Mouse (Mus musculus) cerebellum, adult (tissue): ENCODE measurements around the gene Ntn4.
"Not testable (repeated sequence)": the region's sequence is repeated elsewhere in the genome, so short reads cannot be mapped to it uniquely, and the experiment has no call there.

Source experiments
- ATAC-seq: cut with Nextera tagmentation; 2 replicates; pipeline ENCODE4 v1.9.2; 2017; ENCODE audit warnings: mild to moderate bottlenecking, moderate library complexity, mixed read lengths; ENCODE audit not compliant: insufficient number of reproducible peaks, low FRiP score, low TSS enrichment

Ntn4 gene

DNA sequence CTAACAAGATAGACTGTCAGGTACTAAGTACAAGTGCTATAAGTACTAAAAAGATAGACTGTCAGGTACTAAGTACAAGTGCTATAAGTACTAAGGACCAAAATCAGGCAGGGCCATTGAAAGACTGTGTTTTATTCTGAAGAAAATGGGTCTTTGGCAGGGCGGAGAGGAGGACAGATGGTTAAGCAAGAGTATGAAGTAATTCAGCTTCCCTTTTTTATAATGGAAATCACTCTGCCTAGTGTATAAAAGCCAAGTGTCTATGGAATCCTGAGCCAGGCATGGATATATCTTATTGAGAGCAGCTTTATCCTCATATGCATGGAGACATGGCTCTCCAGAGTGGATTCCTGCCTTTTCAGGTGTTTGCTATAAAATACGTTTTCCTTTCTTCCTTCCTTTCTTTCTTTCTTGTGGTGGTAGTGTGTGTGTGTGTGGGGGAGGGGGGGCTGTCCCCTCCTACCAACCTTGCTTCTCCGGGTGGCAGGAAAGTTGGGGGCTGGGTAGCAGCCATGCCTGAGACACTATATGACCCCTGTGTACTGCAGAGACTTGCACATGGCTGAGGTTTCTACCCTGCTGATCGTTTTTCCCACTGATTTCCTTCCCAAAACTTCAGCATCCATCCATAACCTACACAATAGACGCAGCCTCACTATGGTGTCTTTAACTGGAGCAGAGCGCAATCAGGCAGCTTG is 40.3 kb downstream of the Ntn4 start:
- peak; percentile 70 for ATAC-seq

DNA sequence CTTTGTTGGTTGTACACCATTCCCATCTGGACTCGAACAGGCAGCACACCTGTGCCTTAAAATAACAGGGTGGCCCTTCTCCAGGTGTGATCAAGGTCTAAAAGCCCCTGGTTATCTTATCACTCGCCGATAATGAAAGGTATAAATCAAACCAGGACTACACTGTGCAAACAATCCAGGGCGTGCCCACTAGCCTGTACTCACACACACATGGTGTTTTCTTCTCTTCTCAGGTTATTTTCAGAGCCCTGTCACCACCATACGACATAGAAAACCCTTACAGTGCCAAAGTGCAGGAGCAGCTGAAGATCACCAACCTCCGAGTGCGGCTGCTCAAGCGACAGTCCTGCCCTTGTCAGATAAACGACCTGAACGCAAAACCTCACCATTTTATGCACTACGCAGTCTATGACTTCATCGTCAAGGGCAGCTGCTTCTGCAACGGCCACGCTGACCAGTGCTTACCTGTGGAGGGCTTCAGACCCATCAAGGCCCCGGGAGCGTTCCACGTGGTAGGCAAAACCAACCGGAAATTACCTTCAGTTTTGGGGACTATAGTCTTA is 41.8 kb downstream of the Ntn4 start:
- no peak for ATAC-seq

DNA sequence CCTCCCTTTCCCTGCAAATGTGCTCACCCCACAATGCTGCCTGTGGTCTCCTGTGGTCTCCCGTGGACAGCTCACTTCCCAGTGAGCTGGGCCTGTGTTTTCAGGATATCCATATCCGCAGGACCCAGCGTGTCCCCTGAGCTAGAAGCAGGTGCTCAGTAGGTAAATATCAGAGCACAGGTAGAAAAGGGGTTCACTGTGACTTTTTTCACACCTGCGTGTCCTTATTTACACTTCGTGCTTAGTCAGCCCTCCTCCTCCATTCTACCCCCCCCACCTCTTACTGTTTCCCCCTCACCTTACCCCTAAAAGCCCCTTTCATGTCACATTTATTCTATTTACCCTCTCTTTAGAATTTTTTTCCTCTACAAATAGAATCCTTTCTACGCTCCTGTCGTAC is 42.7 kb downstream of the Ntn4 start:
- ATAC-seq, result no peak

DNA sequence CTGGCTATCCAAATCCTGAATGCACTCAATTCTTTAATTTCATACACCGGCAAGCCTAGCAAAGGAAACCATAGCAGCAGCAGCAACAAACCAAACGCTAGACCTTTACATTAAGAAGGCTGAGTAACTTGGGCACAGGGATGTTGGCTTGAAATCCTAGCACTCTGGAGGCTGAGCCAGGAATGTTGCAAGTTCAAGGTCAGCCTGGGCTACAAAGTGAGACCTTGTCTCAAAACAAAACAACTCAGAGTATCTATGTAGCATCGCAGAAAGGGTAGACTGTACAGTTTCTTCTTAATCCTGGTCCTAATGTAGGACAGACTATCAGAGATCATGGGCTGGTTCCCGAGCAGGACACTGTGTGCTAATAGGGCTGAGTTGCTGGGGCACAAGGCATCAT is 43.4 kb downstream of the Ntn4 start:
- no peak for ATAC-seq

DNA sequence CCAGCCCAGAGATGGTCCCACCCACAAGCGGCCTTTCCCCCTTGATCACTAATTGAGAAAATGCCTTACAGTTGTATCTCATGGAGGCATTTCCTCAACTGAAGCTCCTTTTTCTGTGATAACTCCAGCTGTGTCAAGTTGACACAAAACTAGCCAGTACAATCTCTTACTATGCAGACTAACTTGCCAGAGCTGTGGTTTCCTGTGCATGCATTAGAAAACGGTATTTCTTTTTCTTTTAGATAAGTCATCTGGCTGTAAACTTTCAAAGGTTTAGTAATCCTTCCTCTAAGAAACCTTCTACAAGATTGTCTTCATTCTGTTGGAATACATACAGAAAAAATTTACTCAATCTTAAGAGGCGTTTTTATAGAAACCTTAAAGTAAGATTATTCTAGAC is 44.9 kb downstream of the Ntn4 start:
- not testable (repeated sequence) for ATAC-seq

DNA sequence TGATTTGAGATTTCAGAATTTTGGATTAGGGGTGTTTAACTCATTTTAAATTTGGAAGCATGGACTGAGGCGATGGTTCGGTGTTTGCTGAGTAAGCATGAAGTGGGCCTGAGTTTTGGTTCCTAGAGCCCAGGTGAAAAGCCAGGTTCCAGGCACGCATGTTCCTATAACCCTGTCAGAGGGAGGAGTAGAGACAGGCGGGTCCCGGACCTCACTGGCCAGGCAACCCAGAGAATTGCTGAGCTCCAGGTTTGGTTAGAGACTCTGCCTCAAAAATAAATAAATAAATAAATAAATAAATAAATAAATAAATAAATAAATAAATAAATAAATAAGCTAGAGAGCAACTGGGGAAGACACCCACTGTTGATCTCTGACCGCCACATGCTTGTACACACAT is 46.1 kb downstream of the Ntn4 start:
- ATAC-seq, result no peak

DNA sequence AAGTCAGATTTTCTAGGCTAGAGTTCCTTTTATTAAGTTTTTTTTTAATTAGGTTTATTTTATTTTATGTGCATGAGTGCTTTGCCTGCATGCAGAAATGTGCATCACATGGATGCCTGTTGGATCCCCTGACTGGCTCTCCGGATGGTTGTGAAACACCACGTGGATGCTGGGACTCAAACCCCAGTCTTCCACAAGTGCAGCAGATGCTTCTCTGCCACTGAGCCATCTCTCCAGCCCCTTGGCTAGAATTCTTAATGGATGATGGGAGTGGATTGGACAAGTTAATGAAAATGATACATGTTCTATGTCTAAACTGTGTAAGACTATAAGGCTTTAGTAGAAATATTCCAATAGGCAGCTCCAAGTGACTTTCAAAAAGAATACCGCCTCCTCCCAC is 47.3 kb downstream of the Ntn4 start:
- ATAC-seq, result no peak

DNA sequence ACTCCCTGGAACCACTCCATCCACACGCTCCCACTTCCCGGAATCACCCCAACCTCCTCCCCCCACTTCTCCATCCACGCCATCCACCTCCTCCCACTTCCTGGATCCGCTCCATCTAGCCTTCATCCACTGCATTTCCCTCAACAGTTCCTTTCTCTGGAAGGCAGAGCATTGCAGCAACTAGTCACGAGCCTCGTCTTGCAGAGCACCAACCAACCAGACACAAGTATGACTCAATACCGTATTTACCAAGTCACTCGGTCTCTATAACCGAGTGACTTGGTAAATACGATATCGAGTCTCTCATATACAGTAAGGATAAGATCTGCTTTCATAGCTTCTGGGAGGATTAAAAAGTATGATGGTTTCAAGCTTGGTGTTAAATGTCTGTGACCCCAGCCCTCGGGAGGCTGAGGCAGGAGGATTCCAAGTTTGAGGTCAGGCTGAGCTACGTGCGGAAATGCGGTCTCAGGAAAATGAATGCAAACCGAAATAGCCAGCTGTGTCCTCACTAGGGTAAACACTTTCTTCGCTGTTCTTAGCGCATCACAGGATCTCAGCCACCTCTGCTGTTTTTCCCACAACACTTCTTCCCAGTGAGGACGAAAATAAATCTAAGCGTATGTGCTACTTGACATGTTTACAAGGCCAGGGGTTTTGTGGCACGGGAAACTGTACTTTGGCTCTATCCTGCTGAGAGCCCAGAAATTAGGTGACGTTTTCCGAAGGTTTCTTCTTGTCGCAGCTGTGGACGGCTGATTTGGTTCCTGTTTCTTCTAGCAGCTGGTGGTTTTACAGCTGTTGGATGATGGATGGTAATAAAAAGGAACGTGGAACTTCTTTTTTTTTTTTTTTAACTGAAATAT is 48.1 kb downstream of the Ntn4 start:
- no peak for ATAC-seq

DNA sequence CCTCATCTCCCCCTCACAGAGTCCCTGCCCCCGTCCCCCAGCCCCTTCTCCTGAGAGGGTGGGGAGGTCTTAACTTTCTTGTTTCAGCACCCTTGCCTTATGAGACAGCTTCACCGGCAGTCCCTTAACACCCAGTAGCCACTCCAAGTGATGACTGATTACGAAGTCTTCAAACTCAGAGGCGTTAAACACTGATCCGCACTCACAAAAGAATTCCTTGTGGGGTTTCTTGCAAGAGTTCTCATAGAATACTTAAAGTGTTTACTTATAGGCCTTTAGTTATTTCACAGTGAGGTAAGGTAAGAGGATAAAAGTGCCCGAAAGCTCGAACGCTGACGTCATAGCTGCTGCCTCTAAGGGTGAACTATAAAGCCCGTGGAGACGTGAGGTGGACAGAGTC is 50.9 kb downstream of the Ntn4 start:
- ATAC-seq, result no peak

DNA sequence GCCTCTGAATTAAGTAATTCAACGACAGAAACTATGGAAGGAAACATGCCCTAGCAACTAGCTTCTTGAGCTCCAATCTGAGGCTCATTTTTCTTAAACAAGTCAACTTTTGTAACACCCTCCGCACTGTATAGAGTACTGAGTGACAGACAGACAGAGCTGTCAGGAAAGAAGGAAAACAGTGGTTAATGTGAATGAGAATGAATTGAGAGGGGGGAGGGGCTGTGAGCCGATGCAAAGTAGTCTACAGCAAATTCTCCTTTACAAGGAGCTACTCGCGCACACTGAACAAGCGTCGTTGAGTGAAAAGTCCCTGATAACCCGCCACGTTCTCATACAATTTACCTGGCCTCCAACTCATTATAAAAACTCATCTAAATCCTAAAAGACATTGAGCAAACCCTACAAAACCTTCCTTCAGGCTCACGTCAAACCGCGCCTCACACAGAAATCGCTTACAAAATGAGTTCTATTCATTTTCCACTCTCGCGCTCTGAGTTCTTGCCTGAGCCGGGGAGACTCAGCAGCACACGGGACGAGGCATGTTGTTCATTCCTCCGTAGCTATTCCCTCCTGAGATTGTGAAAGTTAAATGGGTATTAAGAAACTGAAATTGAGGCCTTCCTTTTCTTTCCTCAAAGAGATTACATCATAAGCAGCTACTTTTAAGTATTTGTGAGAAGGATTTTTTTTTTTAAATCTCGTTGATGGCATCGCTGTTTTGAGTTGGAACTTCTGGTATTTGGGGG is 54.7 kb downstream of the Ntn4 start:
- ATAC-seq, result no peak

DNA sequence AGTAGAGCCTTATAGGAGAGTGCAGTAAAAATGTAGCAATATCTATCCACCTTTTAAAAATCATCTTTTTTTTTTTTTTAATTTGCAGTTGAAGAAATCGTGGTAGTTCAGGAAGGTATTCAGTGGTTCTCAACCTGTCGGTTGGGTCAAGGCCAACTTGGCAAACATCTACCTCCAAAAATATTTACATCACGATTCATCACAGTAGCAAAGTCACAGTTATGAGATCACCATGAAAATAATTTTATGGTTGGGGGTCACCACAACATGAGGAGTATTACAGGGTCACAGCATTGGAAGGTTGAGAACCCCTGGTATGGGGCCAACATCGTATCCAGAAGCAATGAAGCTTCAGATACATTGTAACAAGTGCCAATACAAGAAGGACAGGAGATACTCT is 55.5 kb downstream of the Ntn4 start:
- ATAC-seq, result no peak

DNA sequence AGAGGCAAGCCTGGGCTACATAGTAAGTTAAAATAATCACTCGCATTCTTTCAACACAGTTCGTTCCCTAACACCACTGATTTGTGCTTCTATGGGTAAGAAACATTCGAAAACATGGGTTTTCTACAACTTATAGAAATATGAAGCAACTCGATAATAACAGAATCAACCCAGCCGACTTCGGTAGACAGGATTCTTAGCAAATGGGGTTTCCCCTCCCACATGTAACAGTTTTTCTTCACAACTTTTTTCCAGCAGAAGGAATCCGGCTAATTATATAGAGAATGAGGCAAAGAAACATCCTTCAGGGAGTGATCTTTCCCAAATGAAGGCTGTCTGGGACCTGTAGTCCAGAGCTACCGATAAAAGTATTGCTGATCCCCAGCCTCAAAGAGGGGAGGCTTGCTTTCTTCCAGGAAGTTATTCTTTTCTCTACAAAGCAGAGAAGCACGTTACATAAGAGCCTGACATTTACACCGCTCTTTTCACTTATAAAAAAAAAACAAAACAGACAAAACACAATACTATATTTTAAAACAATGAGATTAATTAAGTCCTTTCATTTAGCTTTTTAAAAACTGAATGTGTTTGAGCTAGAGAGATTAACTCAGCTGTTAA is 57.5 kb downstream of the Ntn4 start:
- no peak for ATAC-seq

DNA sequence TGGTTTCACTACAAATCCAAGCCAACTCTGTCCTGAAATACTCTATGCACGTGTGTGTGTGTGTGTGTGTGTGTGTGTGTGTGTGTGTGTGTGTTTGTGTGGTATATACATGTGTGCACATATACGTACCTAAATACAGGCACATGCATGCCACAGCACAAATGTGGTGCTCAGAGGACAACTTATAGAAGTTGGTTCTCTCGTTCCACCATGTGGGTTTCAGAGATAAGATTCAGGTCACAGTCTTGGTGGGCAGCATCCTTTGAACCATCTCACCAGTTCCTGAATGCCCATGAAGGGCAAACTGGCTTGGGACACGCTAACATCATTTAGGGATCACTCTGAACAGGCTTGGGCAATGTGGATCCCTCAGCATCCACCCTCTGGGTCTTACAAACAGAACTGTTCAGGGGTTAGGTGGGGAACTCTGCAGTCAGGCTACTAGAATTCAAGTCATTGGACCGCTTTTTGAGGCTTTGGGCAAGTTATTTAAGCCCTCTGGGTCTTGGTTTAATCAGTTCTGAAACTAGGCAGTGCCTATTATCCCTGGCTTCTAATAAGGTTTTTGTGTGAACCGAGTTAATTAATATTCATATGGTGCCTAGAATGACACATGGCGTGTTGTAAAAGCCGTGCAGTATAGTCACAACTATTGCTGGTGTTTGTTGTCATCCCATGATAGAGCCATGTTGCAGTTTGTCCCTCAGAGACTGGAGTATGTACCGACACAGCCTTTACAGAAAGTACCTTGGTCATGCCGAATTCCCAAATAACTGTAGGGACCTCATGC is 59.4 kb downstream of the Ntn4 start:
- no peak for ATAC-seq

DNA sequence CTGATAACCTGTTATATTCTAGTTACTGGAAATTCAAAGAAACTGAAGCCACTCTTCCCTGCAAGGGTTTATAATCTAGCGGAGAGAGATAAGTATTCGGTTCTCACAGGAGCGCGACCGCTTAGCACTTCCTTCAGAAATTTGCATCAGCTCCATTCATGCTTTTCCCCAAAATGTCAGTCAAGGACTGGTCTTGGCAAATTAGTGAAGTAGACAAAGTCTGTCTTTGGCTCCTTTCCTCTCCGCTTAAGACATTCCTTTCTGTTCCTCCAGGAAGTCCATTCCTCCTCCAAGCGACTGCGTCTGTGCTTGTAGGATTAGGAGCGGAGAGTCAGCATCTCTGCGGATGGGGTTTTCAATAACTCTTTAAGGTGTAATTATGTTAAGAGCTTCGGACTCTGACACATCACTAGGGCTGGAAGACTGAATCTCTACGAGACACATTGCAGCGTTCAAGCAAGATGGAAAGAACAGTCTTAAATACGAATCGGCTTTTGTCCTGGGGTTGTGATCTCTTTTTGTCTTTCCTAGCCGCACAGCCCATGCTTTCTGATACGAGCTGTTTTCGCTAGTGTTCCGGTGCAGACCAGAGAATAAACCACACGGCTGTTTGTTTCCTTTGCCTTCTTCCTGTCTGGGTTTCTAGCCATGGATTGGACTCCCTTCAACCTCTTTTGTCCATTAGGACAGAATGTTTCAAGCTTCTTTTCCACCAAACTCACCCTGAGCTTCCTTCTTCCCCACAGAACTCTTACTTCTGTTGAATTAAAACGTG is 60.3 kb downstream of the Ntn4 start:
- no peak for ATAC-seq

DNA sequence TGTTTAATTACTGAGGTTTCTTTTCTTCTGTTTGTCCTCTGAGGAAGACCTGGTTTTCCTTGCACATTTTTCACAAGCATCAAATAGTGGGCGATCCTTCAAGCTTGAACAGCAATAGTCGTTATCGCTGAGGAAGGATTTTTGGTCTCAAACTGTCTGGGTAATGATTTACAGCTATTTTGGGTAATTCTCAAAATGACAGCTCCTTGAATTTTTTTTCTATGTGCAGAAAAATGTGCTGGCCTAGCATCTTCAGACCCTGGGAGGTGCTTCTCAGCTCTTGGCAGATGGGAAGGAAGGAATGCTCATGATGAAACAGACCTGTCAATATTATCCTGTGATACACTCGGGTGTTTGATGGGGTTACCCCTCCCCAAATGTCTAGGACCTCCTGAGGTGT is 63.5 kb downstream of the Ntn4 start:
- ATAC-seq, result no peak

DNA sequence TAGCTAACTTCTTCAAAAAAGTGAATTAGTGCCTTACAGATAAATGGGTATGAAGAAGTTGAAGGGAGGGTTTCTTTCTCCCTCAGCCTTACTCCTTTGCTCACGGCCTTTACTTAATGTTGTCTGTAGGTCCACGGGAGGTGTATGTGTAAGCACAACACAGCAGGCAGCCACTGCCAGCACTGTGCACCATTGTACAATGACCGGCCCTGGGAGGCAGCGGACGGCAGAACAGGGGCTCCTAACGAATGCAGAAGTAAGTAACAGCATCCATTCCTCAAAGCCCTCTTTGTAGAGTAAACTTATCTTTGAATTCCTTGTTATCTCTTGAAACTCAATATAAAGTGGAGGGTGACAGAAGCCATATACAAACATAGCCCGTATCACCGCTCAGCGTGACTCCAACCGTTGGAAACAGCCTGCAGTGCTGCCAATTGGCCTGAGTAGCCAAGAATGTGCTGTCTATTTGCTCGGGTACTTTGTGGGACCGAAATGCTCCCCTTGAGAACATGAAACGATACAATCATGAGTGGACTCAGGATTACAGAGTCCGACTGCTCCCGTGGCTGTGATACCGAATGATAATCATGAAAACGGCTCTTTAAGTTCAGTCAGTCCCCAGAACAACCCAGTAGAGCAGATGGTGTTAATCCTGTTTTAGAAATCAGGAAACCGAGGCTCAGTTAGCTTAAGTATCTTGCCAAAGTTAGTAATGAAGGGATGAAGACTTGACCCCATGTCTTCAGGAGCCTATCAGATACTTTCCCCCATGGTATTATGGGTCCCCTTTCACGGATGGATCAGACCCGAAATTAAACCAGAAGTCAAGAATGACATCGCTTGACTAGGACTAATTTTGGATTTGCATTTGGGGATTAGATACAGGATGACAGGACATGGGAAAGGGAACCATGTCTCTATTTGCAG is 66.9 kb downstream of the Ntn4 start:
- no peak for ATAC-seq

DNA sequence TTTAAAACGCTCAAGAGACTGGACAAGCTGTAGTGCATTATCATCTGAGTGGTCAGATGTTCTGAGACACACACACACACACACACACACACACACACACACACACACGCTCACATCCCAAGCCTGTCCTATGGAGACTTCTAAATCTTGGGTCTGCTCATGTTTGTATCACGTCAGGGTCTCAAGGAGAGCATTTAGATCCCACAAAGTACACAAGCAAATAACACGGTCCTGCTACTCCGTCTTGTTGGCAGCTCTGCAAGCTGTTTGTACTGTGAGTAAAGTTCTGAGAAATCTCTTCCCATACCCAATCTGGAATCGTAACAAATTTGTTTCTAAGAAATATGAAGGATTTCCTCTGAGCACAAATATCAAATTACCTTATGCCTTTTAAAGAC is 67.6 kb downstream of the Ntn4 start:
- no peak for ATAC-seq

DNA sequence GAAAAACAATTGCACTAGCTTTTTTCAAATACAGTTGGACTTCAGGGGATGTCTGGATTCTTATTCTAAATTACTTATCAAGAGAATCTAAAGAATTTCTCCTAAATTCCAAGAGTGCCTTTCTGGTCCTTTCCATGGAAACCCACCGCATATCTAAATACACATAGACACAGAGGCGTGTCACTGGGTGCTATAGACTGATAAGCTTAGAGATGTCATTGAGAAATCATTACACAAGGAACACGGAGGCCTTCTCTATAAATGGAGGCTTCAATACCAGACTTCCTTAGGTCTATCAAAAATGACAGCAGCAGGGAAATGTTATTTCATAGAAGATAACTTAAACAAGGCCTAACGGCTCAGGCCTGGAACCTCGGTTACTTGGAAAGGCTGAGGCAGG is 68.0 kb downstream of the Ntn4 start:
- no peak for ATAC-seq
